In genomic region chr4:136163448-136163847, GRCm38 (mm10) we compare ENCODE assay signal across 7 mouse cellular contexts. TPM values are rescaled to one million over a fixed set of nuclear protein-coding genes. Genes with fewer than 3 reads are reported as not detected.
A peak's percentile ranks its signal among the peaks of the same experiment; 100 is the strongest.
DNase-seq lines count a peak whose midpoint lies in the region; ATAC-seq lines count a peak whose summit lies in the region.

No protein-coding gene starts in this region.

- no peak overlapping the region for H3K4me2 ChIP-seq in intestine, embryonic 16.5 days (ENCODE audit: low read depth, low read length)
- H3K4me2 ChIP-seq in midbrain, embryonic 11.5 days: no peak overlapping the region

- no peaks in the 10 kb centered on the region for H3K27me3 ChIP-seq in intestine, embryonic 16.5 days (replicated peaks; ENCODE audit: control insufficient read depth, insufficient read depth, low read length)
- H3K27me3 ChIP-seq in midbrain, embryonic 11.5 days (ENCODE audit: control insufficient read depth, insufficient read depth, low read length): no peaks in the 10 kb centered on the region

- H3K9ac ChIP-seq in intestine, embryonic 16.5 days (ENCODE audit: low read depth, low read length): no peak overlapping the region
- no peak overlapping the region for H3K9ac ChIP-seq in midbrain, embryonic 11.5 days (ENCODE audit: low read length)

- H3K4me1 ChIP-seq in intestine, embryonic 16.5 days (ENCODE audit: control insufficient read depth, insufficient read depth, low read length): peaks cover 5% of the 10 kb centered on the region; the same call in 1 of the 2 replicates
- peaks cover 16% of the 10 kb centered on the region for H3K4me1 ChIP-seq in midbrain, embryonic 11.5 days (ENCODE audit: control insufficient read depth, insufficient read depth, low read length)

- peak; percentile 76 for ATAC-seq in intestine, embryonic 16.5 days
- ATAC-seq in midbrain, embryonic 11.5 days (ENCODE audit: low FRiP score): 0 out of 2 replicates have a peak, but pooled peaks have one; percentile 42

- intact Hi-C loops in left cerebral cortex, postnatal 4 days (cut with DNase I): loop anchor here (5.0 kb wide), 2 partner anchors 39 to 206 kb away; no protein-coding TSS in a partner anchor

- H3K9me3 ChIP-seq in intestine, embryonic 16.5 days (ENCODE audit: control insufficient read depth, low read length): no peaks in the 10 kb centered on the region
- H3K9me3 ChIP-seq in midbrain, embryonic 11.5 days (ENCODE audit: control insufficient read depth, low read length): no peaks in the 10 kb centered on the region

- no peak overlapping the region for H3K4me3 ChIP-seq in intestine, embryonic 16.5 days (ENCODE audit: low read length)
- H3K4me3 ChIP-seq in midbrain, embryonic 11.5 days (ENCODE audit: low read depth, low read length): no peak overlapping the region

- H3K36me3 ChIP-seq in intestine, embryonic 16.5 days (ENCODE audit: control insufficient read depth, insufficient read depth, low read length): no peaks in the 10 kb centered on the region
- no peaks in the 10 kb centered on the region for H3K36me3 ChIP-seq in midbrain, embryonic 11.5 days (ENCODE audit: control insufficient read depth, insufficient read depth, low read length)

- WGBS in intestine, embryonic 16.5 days: under 1% methylated on average over 11 of the region's 11 CpGs
- 4% methylated on average over 11 of the region's 11 CpGs for WGBS in midbrain, embryonic 11.5 days

- H3K27ac ChIP-seq in intestine, embryonic 16.5 days (ENCODE audit: low read length): no peak overlapping the region
- H3K27ac ChIP-seq in midbrain, embryonic 11.5 days (ENCODE audit: low read depth, low read length): no peak overlapping the region

- peak; percentile 86 to 96 for DNase-seq in adrenal gland, adult (ENCODE audit: inconsistent age in 2 of 2, low spot score in 1 of 2)
- DNase-seq in embryo, embryonic 11.5 days (ENCODE audit: low read depth, low spot score): peak; percentile 83
- peak; percentile 88 for DNase-seq in gastrocnemius, postnatal 4 days (ENCODE audit: low spot score in 2 of 2)
- peak; percentile 90 for DNase-seq in left cerebral cortex, postnatal 4 days
- DNase-seq in midbrain, embryonic 11.5 days (ENCODE audit: low spot score, missing footprints): peak; percentile 99
- DNase-seq in skeletal muscle tissue, adult 2 months (ENCODE audit: low read depth, low spot score): peak; percentile 72

RNA-seq across cellular contexts. Expression of gene E2f2, which starts 8.7 kb away (rescaled TPM):
- 10 to 100 TPM; 18.4 to 19.4 TPM for total RNA-seq in gastrocnemius, postnatal 4 days (2021)
- 7.5 and 9.3 TPM in 2 replicates for polyA plus RNA-seq in intestine, embryonic 16.5 days (2015; fragmentation: Nextera tagmentation; extraction: Ambion mirVana)
- total RNA-seq in left cerebral cortex, postnatal 4 days (2021): 1 to 10 TPM; 1.4 to 1.5 TPM
- 6.8 and 8.0 TPM in 2 replicates for polyA plus RNA-seq in midbrain, embryonic 11.5 days (2014; fragmentation: Nextera tagmentation; extraction: Ambion mirVana)

RNA-seq across cellular contexts. Expression of gene Id3, which starts 20.2 kb away (rescaled TPM):
- 10 to 100 TPM; 51.3 to 59.3 TPM for total RNA-seq in gastrocnemius, postnatal 4 days (2021)
- polyA plus RNA-seq in intestine, embryonic 16.5 days (2015; fragmentation: Nextera tagmentation; extraction: Ambion mirVana): 232 and 245 TPM in 2 replicates
- 10 to 100 TPM; 50.9 to 52.7 TPM for total RNA-seq in left cerebral cortex, postnatal 4 days (2021)
- 500 and 543 TPM in 2 replicates for polyA plus RNA-seq in midbrain, embryonic 11.5 days (2014; fragmentation: Nextera tagmentation; extraction: Ambion mirVana)

RNA-seq across cellular contexts. Expression of gene Asap3, which starts 42.7 kb away (rescaled TPM):
- 10 to 100 TPM; 12.2 to 13.4 TPM for total RNA-seq in gastrocnemius, postnatal 4 days (2021)
- polyA plus RNA-seq in intestine, embryonic 16.5 days (2015; fragmentation: Nextera tagmentation; extraction: Ambion mirVana): 3.3 and 4.4 TPM in 2 replicates
- total RNA-seq in left cerebral cortex, postnatal 4 days (2021): 1 to 10 TPM; 4.2 to 4.9 TPM
- polyA plus RNA-seq in midbrain, embryonic 11.5 days (2014; fragmentation: Nextera tagmentation; extraction: Ambion mirVana): 2.8 and 3.2 TPM in 2 replicates

Comparison
In these comparisons a context has a peak if more than half of its experiments do, and no peak if none do; other contexts are left out.
1. RNA of gene E2f2, which starts 8.7 kb away (total RNA-seq): 18.4 to 19.4 TPM in gastrocnemius, postnatal 4 days; 1.4 to 1.5 TPM in left cerebral cortex, postnatal 4 days; every median in the first group is over 4 times any median in the second.
2. Peak in every context shown above with its lines, with median percentiles within 50 percentile points of each other: DNase-seq.